Mouse (Mus musculus): ENCODE data around the gene Ropn1l.

Gene Ropn1l

DNA sequence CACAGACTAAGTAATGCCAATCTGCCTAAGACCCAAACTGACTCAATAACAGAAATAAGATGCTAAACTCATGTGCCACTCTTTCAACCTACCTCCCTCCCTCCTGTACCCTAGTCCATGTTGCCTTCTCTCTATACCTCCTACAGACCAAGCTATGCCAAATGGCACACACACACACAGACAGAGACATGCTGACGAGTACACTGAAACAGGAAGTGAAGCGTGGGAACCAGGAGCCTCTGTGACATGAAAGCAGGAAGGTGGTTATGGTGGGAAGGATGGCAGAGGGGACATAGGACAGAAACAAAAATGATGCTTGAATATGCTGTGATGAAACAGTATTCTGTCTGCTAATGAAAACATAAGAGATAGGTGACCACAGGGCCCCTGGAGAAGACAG is 7.0 kb upstream of the Ropn1l start:
- no peaks in the 10 kb centered on the region; the same call in 1 of the 2 replicates for H3K27me3 ChIP-seq (ENCODE audit: control insufficient read depth, insufficient read depth, low read length, poor library complexity, severe bottlenecking)
- peaks cover 5% of the 10 kb centered on the region for H3K36me3 ChIP-seq (ENCODE audit: control insufficient read depth, insufficient read depth, low read length, poor library complexity, severe bottlenecking)
- peak; percentile 19 for DNase-seq (ENCODE audit: low read depth, low spot score)

DNA sequence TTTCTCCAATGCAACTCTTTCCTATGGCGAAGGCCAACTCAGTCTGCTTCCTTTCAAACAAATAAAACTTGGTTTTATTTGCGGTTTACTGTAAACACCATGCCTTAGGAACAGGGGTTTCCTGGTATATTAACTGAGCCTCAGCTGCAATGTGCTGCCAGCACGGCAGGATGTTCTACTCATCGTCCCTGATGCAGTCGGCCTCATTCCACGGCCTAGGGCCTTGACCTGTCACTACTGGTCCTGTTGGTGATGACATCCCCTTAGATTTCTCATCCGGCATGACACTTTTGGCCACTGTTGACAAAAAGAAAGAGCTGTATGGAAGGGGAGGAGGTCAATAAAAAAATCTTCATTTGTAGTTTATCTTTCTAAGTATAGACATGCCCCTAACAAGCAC is 4.5 kb upstream of the Ropn1l start:
- no peak for DNase-seq (ENCODE audit: low read depth, low spot score)
- H3K27me3 ChIP-seq (ENCODE audit: control insufficient read depth, insufficient read depth, low read length, poor library complexity, severe bottlenecking): no peaks in the 10 kb centered on the region; the same call in 1 of the 2 replicates
- H3K36me3 ChIP-seq (ENCODE audit: control insufficient read depth, insufficient read depth, low read length, poor library complexity, severe bottlenecking): peaks cover 4% of the 10 kb centered on the region

DNA sequence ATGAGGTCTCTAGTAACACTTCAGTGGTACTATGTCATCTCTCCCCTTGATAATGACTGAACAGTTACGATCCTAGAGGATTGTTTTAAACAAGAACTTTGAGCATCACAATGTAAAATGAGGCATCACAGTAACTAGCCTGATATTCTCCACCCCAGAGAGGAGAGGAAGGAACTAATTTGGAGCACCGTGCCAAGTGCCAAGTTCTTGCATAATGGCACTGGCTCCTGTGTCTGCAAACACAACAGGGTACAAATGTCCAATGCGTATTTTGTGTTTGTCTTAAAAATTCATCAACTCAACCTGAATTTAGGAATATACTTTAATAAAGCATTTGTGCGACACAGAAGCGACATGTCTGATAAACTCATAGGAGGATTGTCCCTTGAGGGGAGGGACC is 2.8 kb upstream of the Ropn1l start:
- H3K27me3 ChIP-seq (ENCODE audit: control insufficient read depth, insufficient read depth, low read length, poor library complexity, severe bottlenecking): no peaks in the 10 kb centered on the region
- peaks cover under 1% of the 10 kb centered on the region for H3K36me3 ChIP-seq (ENCODE audit: control insufficient read depth, insufficient read depth, low read length, poor library complexity, severe bottlenecking)
- no peak for DNase-seq (ENCODE audit: low read depth, low spot score)

DNA sequence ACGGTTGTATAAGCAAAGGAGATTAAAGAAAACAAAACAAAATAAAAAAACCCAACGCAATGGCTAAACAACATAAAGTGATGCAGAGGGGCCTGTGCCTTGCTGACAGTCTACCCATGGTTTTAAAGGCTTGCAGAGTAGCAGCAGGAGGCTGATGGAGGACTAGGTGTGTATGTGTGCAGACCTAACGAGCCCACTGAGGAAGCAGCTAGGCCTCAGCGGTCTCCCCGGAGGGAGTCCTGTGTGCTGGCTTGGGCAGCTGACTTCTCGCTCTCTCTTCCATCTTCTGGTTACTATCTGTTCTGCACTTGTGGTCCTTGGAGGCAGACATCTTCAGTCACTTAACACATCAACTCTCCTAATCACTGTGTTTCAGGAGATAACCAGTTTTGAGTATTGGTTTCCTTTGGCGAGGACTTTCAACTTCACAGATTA is 1.3 kb upstream of the Ropn1l start:
- DNase-seq (ENCODE audit: low read depth, low spot score): no peak
- Histone ChIP-seq H3K36me3 (ENCODE audit: control insufficient read depth, insufficient read depth, low read length, poor library complexity, severe bottlenecking) (no peaks in the 10 kb centered on the region), H3K27me3 (ENCODE audit: control insufficient read depth, insufficient read depth, low read length, poor library complexity, severe bottlenecking) (no peaks in the 10 kb centered on the region)

DNA sequence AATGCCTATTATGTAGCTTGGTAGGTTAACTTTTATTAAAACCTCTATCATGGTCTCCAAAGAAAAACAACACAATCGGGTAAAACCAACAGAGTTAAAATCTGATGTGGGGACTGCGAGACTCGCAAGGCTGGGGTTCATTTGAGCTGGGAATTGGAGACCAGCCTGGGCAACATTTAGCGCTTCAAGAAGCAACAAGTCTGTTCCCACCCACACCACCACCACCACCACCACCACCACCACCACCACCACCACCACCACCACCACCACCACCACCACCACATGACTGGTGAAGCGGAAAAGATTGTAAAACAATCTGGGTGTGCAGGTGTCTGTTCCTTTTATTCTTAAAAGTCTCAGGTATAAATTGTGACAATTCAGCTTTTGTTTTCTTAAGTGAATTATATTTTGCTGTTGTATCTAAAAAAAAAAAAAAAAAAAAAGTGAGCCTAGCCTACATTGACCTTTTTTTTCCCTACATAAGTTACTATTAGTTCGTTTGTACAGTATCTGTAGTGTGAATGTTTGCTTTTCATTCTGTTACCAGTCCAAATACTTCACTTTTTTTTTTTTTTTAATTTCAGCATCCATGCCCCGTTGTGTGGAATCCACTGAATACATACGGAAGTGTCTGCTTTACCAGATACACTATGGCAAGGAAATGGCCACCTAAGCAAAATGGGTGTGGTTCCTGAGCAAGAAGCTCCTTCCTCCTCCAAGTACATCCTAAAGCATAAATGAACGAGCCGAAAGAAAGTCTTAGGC is 741 bp upstream of the Ropn1l start:
- Histone ChIP-seq H3K36me3 (ENCODE audit: control insufficient read depth, insufficient read depth, low read length, poor library complexity, severe bottlenecking) (no peaks in the 10 kb centered on the region), H3K27me3 (ENCODE audit: control insufficient read depth, insufficient read depth, low read length, poor library complexity, severe bottlenecking) (no peaks in the 10 kb centered on the region)
- peak; percentile 6 for DNase-seq (ENCODE audit: low read depth, low spot score)

DNA sequence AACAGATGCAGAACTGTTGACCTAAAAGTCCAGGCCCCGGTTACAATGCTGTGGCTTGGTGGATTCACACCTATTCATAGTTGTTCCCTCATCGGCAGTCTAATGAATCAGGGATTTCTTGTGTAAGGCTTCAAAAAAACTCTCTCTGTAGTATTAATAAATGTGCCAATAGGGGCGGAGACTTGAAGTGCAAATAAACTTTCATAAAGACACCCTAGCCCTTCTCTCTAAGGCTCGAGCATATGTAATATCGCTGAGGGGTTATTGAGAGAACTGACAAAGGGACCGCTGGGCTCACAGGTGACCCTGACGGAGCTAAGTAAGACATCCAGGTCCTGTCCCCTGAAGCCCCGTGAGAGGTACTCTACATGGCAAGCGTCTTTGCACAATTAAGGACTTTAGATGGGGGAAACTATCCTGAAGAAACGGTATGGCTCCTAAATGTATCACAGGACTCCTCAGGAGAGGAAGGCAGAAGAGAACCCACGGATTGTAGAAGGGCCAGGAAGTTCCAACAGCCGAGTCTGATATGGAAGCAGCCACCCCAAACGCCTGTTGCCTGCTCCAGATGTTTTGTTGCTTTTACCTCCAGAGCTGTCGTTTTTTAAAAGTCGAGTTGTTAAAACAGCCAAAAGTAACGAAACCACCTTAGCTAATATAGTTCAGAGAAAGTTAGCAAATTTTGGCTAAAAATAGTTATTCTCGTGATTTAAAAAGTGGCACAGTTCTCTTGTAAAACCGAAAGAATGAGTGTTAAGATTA is 1.0 kb downstream of the Ropn1l start:
- no peaks in the 10 kb centered on the region for H3K36me3 ChIP-seq (ENCODE audit: control insufficient read depth, insufficient read depth, low read length, poor library complexity, severe bottlenecking)
- DNase-seq (ENCODE audit: low read depth, low spot score): peak; percentile 34
- no peaks in the 10 kb centered on the region for H3K27me3 ChIP-seq (ENCODE audit: control insufficient read depth, insufficient read depth, low read length, poor library complexity, severe bottlenecking)

DNA sequence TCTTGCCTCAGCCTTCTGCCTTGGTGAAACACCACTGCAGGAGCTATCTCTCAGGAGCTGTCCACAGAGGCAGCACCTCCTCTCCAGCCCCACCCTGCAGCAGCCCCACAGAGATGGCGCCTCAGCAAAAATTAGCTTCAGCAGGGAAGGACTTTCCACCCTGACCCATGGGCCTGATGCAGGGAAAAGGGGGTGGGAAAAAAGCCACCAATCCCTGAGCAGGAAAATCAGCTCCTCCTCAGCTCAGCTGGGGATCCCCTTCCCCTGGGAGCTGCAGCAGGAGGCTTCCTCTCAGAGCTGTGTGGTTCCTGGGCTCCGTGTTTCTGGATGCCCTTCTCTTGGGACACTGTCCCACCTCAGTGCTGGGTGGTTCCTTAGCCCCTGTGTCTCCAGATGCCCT is 3.8 kb downstream of the Ropn1l start:
- DNase-seq (ENCODE audit: low read depth, low spot score): no peak
- Histone ChIP-seq H3K27me3 (ENCODE audit: control insufficient read depth, insufficient read depth, low read length, poor library complexity, severe bottlenecking) (no peaks in the 10 kb centered on the region), H3K36me3 (ENCODE audit: control insufficient read depth, insufficient read depth, low read length, poor library complexity, severe bottlenecking) (no peaks in the 10 kb centered on the region)

DNA sequence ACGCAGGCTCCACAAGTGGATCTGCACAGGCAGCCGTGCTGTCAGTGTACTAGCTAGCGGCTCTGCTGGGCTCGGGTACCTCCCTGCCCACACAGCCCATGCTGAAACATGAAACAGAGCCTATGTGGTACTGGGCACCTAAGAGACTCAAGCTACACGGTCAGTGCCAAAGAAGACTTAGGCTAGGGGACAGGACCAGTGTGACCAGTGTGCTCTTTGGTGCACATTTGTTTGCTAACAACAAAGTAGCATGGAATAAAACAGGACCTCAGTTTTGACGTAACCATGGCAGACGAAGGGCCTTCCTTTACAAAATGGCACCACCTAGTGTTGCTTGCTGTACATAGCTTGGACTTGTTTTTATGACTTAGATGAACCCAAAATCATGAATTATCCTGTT is 6.4 kb downstream of the Ropn1l start:
- H3K36me3 ChIP-seq (ENCODE audit: control insufficient read depth, insufficient read depth, low read length, poor library complexity, severe bottlenecking): no peaks in the 10 kb centered on the region
- DNase-seq (ENCODE audit: low read depth, low spot score): peak; percentile 70
- H3K27me3 ChIP-seq (ENCODE audit: control insufficient read depth, insufficient read depth, low read length, poor library complexity, severe bottlenecking): no peaks in the 10 kb centered on the region

DNA sequence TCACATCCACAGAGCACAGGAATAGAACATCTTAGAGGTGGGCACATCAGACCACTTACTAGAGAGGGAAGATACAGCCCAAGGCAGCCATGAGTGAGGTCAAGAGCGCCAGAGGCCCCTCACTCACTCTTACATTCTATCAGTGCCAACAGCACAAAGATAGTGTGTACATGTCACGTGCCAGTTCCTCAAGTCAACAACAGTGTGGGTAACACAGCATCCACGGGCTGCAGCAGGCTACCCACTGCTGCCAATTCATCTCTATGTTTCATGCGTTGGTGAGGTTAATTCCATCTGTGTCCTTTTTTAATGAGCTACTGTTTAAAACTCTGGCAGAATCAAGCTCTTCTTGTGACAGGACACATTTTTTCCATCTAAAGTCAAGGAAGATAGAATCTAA is 10.8 kb downstream of the Ropn1l start:
- no peaks in the 10 kb centered on the region for H3K27me3 ChIP-seq (ENCODE audit: control insufficient read depth, insufficient read depth, low read length, poor library complexity, severe bottlenecking)
- H3K36me3 ChIP-seq (ENCODE audit: control insufficient read depth, insufficient read depth, low read length, poor library complexity, severe bottlenecking): no peaks in the 10 kb centered on the region
- DNase-seq (ENCODE audit: low read depth, low spot score): no peak

DNA sequence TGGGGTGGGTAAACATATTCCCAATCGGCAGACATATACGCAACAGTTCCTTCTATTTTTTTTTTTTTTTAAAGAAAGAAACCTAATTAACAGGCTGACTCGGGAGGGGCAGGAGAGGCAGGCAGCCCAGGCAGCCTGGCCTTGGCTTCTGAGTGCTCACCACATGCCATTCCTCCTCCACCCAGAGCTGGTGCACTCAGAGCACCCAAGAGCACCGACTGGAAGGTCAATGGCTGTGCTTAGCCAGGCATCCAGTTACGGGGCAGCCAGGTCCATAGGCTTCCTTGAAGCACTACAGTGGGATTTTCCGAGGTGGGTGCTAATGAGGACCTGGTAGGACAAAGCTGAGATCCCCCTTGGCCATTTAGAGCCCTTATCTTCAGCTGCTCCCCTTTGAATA is 11.5 kb downstream of the Ropn1l start:
- Histone ChIP-seq H3K36me3 (ENCODE audit: control insufficient read depth, insufficient read depth, low read length, poor library complexity, severe bottlenecking) (no peaks in the 10 kb centered on the region), H3K27me3 (ENCODE audit: control insufficient read depth, insufficient read depth, low read length, poor library complexity, severe bottlenecking) (no peaks in the 10 kb centered on the region)
- no peak for DNase-seq (ENCODE audit: low read depth, low spot score)

DNA sequence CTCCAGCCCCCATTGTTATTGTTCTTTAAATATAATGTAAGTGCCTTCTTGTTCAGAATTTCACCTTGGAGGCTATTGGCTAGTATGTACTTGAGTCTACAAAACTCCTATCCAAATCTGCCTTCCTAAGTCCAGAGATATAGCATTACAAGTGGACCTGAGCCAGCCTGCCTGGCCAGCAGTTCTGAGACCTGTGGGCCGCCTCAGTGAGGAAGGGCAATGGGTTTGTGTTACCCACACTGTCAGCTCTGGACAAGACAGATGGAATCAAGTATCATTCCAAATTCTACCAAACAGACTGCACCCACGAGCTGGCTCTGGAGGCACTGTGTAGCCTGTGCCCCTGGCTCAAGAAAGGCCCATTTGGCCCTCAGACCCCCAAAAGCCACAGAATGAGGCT is 16.7 kb downstream of the Ropn1l start:
- H3K27me3 ChIP-seq (ENCODE audit: control insufficient read depth, insufficient read depth, low read length, poor library complexity, severe bottlenecking): no peaks in the 10 kb centered on the region
- DNase-seq (ENCODE audit: low read depth, low spot score): no peak
- H3K36me3 ChIP-seq (ENCODE audit: control insufficient read depth, insufficient read depth, low read length, poor library complexity, severe bottlenecking): no peaks in the 10 kb centered on the region

DNA sequence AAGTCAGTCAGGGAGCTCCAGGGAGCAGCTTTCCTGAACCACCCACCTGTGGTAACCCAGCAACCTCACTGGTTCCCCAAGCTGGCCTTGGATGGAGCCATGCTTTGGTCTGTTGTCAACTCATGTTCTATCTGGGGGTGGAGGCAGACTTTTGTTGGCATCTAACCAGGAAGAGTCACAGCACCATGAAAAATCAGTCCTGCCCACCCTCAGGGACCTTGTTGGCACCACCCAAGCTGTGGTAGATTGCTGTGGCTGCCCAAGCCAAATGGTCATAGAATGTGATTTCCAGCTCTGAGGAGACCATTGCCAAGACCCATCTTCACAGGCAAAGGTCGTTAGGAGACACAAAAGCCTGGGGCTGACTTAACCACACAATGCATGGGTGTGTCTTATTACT is 17.5 kb downstream of the Ropn1l start:
- H3K27me3 ChIP-seq (ENCODE audit: control insufficient read depth, insufficient read depth, low read length, poor library complexity, severe bottlenecking): no peaks in the 10 kb centered on the region
- H3K36me3 ChIP-seq (ENCODE audit: control insufficient read depth, insufficient read depth, low read length, poor library complexity, severe bottlenecking): no peaks in the 10 kb centered on the region
- no peak for DNase-seq (ENCODE audit: low read depth, low spot score)

DNA sequence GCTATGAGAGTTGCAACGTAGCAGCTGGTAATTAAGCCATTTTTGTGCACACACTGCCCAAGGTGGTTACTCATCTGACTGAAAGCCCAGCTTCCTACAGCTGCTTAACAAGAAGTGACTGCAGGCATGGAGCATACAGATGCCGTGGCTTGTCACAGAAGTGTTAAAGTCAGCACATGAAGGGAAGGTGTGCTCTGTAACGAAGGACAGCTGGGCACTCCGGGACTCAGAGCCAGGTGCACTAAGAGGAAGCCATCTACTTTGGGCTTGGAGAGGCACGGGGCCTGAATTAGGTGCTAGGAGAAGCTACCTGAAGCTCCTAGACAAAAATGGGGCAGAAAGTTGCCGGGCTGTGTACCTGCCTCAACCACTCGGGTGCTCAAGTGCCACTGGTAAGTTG is 19.8 kb downstream of the Ropn1l start:
- no peak for DNase-seq (ENCODE audit: low read depth, low spot score)
- no peaks in the 10 kb centered on the region for H3K36me3 ChIP-seq (ENCODE audit: control insufficient read depth, insufficient read depth, low read length, poor library complexity, severe bottlenecking)

DNA sequence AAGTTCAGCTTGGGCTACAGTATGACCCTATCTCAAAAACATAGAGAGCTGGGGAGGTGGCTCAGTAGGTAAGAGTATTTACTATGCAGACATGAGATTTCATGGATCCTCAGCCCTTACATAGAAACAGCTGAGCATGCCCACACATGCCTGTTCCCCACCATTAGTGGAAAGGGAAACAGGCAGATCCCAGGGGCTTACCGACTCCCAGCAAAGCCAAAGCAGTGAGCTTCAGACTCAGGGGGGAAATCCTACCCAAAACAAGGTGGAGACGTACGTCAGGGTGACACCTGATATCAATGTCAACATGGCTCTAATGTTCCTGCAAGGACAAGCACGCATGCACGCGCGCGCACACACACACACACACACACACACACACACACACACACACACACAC is 21.7 kb downstream of the Ropn1l start:
- H3K27me3 ChIP-seq (ENCODE audit: control insufficient read depth, insufficient read depth, low read length, poor library complexity, severe bottlenecking): no peaks in the 10 kb centered on the region
- DNase-seq (ENCODE audit: low read depth, low spot score): no peak
- H3K36me3 ChIP-seq (ENCODE audit: control insufficient read depth, insufficient read depth, low read length, poor library complexity, severe bottlenecking): no peaks in the 10 kb centered on the region

More for the DNA sequence above, 19.8 kb downstream of the Ropn1l start:
- H3K27me3 ChIP-seq (ENCODE audit: control insufficient read depth, insufficient read depth, low read length, poor library complexity, severe bottlenecking): no peaks in the 10 kb centered on the region

DNA sequence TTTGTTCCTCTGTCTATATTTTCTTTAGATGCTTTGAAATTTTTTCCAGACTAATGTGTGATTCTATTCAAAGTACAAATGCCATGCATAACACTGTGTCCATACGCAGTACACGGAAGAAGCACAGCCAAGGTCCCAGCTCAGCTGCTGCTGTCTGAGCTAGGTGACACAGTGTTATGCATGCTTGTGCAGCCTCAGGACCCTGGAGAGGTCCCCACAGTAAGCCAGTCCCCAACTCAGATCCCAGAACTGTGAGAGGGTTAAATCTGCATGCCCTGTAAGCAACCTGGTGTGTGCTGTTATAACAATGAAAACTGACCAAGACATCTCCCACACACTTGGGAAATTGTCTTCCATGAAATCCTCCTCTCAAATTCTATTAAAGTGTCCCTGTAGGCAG is 23.5 kb downstream of the Ropn1l start:
- no peak for DNase-seq (ENCODE audit: low read depth, low spot score)

More for the DNA sequence above, 23.5 kb downstream of the Ropn1l start:
- Histone ChIP-seq H3K27me3 (ENCODE audit: control insufficient read depth, insufficient read depth, low read length, poor library complexity, severe bottlenecking) (no peaks in the 10 kb centered on the region), H3K36me3 (ENCODE audit: control insufficient read depth, insufficient read depth, low read length, poor library complexity, severe bottlenecking) (no peaks in the 10 kb centered on the region)

All from splenic B cell, adult 2 months (primary cell).